Mouse (Mus musculus) neutrophil, adult 5-6 weeks (primary cell): Measurements from ENCODE around the gene Dnajb8. TPM values are rescaled to one million over a fixed set of nuclear protein-coding genes. Genes with fewer than 3 reads are reported as not detected.

Experiments used
- ATAC-seq: fragments of 151-379, 151-347 bp; 2 replicates; pipeline ENCODE4 v1.8.0; 2017; ENCODE audit warnings: mild to moderate bottlenecking, moderate TSS enrichment; ENCODE audit not compliant: insufficient number of reproducible peaks, poor library complexity, low FRiP score, severe bottlenecking; ENCODE audit errors: extremely low read depth
- total RNA-seq: library from RNA; stranded (forward); fragments of 200-1000 nt; gene quantifications from 2 replicates; pipeline ENCODE4 v1.2.3, GENCODE M21; 2017

Gene Dnajb8
- total RNA-seq, 1 experiment from 2014 or later = not detected

DNA sequence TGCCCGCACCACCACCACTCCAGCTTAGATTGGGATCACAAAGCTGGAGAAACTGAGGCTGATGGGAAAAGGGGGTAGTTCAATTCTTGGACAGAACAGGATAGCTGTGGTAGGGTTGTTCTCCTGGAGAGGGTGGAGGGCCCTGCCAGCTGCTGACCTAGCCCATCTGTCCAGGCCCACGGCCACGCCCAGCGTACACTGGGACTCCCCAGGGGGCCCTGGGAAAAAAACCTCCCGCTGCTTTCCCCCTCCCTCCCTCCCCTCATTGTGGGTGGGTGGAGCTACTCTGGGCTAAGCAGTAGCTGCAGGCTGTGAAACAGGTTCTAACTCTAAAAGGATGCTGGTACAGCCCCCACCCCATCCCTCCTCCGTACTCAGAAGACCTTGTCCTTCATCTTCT is 6.3 kb upstream of the Dnajb8 start:
- no peak for ATAC-seq

DNA sequence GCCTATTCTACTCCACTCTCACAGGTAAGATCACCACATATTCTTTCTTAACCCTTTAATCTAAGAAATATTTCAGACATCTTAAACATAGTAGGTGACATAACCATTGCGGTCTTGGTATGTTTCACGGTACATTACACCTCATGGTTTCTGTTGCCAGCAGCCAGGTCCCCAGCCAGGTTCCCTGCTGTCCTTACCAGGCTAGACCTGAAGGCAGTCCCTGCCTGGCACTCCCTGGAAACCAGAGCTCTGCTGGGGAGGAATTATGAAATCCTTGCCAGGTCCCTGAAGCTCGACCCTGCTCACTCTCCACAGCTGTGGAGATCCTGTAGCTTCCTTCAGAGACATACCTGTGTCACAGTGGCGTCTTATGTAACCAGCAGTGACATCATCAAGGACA is 5.9 kb upstream of the Dnajb8 start:
- ATAC-seq = no peak

DNA sequence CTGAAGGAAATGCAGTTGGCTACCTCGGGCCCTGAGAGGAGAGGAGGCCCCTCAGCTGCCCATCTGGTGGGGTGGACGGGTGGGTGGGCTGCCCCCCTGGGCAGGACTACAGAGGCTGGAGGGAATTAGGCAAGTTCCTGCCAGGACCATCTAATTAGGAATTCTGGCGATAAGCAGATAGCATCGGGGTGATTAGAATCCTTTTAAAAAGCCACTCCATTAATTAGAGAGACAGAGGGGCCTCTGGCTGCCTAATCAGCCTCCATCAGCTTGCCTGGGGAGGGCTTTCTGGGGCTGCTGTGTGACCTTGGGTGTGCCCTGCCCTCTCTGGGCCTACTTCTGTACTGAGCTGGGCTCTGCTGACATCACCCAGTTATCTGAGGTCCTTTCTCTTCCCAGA is 3.0 kb upstream of the Dnajb8 start:
- no peak for ATAC-seq

DNA sequence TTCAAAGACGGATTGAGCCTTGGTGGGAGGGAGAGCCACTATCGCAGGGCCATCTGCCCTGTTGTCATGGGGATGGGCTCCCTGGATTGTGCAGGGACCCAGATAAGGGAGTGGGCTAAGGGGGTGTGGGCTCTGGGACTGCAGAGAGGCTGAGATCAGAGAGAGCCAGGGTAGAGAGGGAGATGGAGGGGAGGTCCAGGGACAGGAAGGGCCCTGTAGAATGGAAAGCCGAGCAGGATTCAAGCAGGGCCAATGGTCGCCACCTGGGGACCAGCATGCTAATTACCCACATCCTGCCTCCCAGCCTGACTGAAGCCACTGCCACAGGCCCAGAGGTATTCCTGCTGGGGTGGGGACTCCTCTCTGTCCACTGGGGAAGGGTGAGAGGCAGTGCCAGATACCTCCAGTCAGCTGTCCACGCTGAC is 4.5 kb downstream of the Dnajb8 start:
- ATAC-seq = no peak

DNA sequence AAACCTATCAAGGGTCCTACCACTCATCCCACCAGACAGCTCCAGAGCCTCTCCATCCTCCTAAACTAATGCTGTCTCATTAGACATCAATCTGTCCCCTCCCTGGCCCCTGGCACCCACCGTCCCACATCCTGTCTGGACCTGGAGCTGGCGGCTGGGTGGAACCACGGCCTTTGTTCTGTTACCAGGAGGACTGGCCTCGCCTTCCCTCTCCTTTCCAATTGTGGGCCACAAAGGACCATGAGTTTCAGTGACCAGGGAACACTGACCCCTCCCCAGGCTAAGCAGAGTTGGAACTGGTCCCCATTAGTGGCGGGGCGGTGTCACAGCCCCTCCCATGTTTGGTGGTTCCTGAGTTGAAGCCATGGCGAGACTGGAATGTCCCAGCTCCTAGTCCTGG is 5.5 kb downstream of the Dnajb8 start:
- no peak for ATAC-seq

DNA sequence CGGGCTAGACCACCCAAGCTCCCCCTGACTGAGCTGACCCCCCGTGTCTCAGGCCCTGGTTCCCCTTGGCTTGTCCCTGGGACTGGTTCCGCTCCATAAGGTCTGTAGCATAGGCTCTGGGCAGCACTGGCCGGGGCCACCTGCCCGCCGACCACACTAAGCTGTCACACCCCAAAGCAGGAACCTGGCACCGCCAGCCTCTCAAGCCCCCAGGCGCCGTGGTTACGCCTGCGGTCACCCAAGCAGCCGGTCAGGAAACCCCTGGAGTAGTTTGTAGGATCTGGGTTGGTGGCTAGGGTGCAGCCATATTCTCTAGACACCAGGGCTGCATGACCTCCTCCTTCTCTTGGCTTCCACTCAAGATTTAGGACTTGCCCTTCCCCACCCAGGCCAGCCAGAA is 7.2 kb downstream of the Dnajb8 start:
- ATAC-seq = no peak

DNA sequence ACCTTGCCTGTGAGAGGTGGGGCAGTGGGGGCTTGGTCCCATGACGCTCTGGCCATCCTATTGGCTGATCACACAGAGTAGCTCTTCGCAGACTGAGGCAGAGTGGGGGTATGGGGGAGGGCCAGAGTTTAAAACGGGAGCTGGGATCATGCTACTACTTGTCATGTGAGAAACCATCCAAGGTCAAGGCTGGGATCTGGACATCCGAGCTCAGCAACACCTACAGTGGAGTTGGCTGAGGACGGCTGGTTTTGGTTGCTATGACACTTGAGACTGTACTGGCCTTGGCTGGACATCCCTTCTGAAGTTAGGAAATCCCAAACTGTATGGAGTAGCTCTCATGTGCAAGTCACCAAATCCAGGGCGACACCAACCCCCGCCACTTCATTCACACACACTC is 9.8 kb downstream of the Dnajb8 start:
- no peak for ATAC-seq

DNA sequence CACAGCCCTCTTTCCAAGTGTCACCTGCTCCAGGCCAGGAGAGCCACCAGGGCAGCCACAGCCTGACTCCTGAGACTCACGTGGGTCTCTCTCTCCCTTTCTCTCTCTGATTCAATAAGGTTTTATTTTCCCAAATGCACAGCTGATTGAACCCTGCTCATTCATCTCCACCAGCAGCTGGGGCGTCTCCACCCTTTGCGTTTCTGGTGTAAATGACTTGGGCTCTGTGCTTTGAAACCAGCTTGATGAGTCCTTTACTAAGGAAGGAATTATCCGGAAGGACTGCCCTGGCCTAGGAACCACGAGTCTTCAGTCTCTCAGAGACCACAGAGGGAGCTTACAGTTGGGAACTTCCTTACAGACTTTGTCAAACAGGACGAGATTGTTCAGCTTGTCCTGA is 10.2 kb downstream of the Dnajb8 start:
- ATAC-seq = no peak

DNA sequence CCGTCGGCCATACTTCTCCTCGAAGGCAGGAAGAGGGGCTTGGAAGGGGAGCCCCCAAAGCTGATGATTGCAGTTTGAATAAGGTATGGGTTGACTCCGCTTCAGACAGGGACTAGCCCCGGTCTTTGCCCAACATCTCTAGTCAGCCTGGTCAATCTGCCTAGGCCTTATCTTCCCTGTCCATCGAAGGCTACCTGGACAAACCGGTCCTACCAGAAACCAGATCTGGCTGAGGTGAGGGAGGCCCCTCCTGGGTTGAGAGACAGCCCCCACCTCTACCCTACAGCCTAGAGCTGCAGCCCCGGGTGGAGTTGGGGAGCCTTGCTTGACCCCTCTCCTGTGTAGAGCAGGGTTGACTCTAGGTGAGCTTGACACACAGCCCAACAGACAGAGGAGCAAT is 11.9 kb downstream of the Dnajb8 start:
- no peak for ATAC-seq

DNA sequence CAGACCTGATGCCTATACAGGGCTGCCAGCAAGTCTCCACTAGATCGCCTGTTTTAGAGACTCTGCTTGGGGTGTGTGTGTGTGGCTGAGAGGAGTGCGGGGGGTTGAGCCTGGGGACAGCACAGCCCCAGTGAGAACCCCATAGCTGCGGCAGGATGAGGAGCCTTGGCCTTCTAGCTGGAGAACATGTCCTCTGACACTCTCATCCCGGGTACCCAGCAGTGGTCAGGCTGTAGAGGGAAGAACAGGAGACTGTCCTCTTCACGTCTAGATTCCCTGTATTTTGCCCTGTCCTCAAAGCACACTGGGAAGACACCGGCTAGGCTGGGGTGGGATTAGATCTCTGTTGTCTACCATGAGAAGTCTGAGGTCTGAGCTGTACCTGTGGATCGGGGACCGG is 13.4 kb downstream of the Dnajb8 start:
- ATAC-seq = no peak

DNA sequence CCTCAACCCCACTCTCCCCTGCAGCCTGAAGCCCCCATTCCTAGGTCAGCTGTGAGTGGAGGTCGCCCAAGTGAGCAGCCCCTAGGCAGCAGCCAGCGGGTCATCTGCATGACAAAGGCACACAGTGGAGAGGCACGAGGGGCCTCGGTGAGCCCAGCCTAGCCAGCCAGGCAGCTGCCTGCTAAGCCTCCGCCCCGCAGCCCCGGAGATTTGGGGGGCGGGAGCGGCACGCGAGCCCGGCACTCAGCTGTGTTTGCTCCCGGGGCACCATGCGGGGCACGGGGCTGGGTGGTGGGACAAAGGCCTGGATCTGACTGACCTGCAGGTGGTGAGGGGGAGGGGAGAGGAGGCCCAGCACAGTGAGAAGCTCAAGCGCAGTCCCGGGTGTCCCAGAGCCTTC is 13.9 kb downstream of the Dnajb8 start:
- no peak for ATAC-seq

DNA sequence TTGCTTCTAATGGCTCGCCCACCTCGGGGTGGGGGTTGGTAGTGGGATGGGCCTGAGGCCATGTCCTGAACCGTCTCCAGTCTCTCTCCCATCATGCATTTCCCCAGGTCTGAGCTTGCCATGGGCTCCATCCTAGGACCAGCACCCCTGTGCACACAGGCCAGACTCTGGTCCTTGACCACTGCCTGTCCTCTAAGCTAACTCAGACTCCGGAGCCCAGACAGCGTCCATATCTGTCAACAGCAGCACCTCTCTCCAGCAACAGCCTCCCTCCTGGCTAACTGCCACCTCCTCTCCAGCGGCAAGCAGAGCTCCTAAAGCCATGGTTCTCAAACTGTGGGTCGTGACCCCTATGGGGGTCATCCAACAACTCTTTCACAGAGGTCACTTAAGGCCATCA is 14.4 kb downstream of the Dnajb8 start:
- ATAC-seq = no peak

DNA sequence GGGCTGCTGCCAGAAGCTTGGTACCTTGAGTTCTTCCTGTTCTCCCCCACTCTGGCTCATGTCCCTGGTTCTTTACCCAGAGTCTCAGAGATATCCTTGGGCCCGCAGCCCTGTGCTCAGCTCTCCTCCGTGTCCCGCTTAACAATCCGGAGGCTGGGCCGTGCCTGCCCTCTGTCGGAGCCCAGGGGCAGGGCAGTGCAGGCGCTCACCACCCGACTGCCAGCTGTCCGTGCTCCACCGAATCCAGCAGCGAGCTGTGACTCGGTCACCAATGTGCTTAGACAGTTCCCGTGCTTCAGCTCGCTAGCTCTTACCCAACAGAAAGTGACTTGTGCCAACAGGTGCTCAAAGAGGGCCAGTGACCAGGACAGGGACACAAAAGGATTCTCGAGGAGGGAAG is 20.5 kb downstream of the Dnajb8 start:
- ATAC-seq = no peak

DNA sequence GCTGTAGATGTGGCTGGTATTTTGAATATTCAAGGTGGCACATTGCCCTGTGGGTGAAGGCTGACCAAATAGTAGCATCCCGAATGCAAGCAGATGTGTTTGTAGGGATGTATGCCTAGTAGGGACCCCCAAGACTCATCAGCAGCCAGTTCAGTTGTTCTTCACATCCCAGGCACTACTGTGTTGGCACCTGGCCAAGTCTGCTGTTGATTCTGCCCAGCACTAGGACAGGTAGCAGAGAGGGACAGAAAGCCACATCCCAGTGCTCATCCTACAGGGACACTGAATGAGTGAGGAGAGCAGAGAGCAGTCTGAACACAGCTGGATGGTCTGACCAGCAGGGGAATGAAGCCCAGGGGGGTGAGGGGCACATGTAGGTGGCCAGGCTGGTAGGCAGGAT is 27.2 kb downstream of the Dnajb8 start:
- no peak for ATAC-seq

DNA sequence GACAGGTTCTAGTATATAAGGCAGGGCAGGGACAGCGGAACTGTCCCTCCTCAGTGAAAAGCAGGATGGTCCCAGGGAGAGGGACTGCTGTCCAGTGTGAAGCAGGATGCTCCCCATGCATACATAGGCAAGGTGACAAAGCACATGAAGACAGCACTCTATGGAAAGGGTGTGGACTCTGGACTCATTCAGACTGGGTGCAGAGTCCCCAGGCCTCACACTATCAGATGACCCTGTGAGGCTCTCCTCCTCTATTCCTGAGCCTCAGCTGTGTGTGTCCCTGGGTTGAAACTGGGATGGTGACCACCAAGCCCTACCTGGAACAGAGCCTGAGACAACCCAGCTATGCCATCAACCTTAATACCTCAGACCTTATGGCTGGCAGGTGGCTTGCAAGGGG is 29.3 kb downstream of the Dnajb8 start:
- no peak for ATAC-seq

DNA sequence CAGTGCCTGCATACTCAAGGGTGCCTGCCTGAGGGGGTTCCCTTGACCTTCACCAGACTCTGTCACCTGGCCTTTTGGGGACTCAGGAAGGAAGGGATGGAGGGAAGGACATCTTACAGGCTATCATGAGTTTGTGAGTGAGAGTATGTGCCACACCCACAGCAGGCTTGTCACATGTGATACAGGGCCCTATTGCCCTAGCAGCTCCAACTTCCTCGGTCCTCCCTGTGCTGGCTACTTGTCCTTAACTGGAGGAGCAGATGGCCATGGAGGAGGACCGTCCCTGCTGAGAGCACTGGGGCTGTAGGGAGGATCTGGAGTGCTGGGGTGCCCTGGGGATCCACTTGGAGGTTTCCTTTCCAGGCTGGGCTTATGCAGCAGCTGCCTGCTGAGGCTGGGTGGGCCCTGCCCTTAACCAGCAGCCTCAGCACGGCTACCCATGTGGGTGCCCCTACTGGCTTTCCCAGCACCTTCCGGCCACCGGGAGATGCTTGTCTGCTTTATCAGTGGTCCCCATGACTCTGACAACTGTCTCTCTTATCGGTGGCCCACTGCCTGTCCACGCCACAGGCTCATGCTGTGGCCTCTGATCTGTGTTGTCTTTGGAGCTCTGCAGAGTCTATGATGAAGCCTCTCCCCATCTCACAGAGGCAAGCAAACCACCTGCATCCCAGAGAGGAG is 29.9 kb downstream of the Dnajb8 start:
- ATAC-seq = no peak

DNA sequence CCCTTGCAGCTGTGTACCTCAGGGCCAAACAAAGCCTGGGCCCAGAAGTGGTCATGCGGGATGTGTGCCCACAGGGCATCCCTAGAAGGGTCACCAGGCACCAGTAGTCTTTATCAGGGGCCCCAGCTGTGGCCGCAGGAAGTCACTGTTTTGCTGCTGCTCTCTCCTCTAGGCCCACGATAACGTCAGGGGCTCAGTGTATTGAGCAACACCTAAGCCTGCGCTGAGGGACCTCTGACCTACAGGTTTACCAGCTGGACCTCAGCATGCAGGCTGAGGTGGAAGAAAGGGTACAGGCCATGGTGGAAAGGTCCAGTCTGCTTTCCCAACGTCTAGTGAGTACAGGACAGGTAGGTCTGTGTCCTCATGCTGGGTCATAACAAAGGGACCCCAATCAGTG is 32.0 kb downstream of the Dnajb8 start:
- no peak for ATAC-seq

DNA sequence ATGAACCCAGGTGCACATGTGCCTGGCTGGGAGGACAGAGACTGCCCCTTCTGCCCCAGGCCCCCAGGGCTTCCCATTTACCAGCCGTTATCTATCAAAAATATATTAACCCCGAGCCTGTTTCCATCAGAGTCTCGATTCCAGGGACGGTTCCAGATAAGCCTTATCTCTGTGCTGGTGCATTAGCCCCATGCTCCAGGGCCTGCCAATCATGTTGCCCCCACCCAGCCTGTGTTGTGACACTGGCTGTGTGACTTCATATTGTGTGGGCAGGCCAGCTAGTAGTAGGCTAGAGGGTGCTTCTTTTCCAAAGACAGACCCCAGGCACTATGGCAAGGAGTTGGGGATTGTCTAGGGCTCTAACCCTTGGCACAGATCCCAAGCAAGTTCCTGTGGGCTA is 33.4 kb downstream of the Dnajb8 start:
- ATAC-seq = no peak

DNA sequence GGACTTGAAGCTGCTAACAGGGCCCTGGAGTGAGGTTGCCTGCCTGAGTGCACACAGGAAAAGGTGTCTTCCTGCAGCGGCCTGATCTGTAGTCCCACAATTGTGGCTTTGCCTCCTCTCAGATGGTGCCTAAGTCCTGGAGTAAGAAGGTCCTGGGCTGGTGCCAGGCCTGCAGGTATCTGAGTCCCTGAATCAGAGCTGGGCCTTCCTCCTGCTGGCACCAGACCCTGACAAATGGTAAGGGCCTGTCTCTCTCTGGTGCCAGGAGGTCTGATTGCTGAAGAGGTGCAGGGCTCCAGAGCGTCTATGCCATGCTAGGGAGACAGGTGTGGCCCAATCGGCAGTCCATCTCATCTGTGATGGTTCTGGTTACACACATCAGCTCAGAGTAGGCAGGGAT is 37.6 kb downstream of the Dnajb8 start:
- no peak for ATAC-seq

DNA sequence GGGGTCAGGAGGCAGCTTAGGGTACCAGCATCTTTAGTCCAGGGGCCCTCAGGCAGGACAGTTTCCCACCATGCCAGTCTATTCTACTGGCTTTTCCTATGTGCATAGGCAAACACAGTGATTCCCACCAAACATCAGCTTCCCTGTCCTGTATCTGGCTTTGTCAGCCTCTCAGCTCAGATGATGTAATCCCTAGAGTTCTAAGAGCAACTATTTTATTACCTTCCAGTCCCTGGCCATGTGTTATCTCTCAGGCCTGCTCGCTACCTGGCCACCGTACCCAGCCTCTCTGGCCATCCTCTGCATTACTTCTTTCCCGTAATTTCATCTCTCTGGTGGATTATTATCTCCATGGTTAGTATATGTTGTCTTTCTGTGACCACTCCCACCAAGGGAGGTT is 38.6 kb downstream of the Dnajb8 start:
- ATAC-seq = no peak

DNA sequence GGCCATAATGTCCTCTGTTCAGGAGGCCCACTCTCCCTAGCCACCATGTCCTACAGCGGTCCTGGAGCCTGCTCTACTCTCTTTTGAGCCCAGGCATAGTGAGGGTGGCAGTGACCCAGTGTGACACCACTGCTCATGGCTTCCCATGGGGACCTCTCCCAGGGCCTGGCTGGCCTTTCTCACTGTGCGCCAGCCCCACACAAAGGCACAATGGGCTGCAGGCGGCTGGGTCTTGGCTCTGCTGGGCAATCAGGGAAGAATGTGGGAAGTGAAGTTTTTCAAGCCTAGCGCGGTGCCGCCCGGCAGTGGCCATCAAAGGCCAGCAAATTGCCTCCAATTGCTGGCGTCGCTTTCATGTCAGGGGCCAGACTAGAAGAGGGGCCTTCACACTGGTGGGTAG is 40.1 kb downstream of the Dnajb8 start:
- ATAC-seq = no peak
